Mouse (Mus musculus): Measurements from ENCODE around the gene Lrrc46. TPM values are rescaled to one million over a fixed set of nuclear protein-coding genes. Genes with fewer than 3 reads are reported as not detected.

The Lrrc46 gene
- total and polyA plus RNA-seq, 2 experiments from 2014 or later = 2.4 to 2.7 TPM

- Histone ChIP-seq H3K27me3 (ENCODE audit: insufficient read depth, low read length) (no peaks in the 10 kb centered on the region), H3K9me3 (ENCODE audit: low read length) (no peaks in the 10 kb centered on the region), H3K36me3 (ENCODE audit: insufficient read depth, low read length) (0 out of 2 replicates have a peak, but pooled peaks cover 2% of the 10 kb centered on the region), H3K9ac (replicated peaks; ENCODE audit: low read length, poor library complexity, severe bottlenecking) (no peak overlapping the region), H3K4me1 (ENCODE audit: insufficient read depth, low read length) (no peaks in the 10 kb centered on the region; the same call in 1 of the 2 replicates), H3K4me3 (ENCODE audit: low read depth, low read length) (no peak overlapping the region), H3K4me2 (ENCODE audit: low read depth, low read length, poor library complexity, severe bottlenecking) (no peak overlapping the region), H3K27ac (ENCODE audit: low read depth, low read length) (no peak overlapping the region)
- ATAC-seq (ENCODE audit: low FRiP score) (no peak), DNase-seq (ENCODE audit: low spot score) (no peak)
- no peak for TF ChIP-seq CTCF (IDR thresholded peaks at IDR 0.05)
- WGBS = 97% methylated on average over 4 of the region's 4 CpGs
Measured at GRCm38 (mm10) chr11:97032499-97032898, 8.7 kb downstream of the Lrrc46 start.

DNA sequence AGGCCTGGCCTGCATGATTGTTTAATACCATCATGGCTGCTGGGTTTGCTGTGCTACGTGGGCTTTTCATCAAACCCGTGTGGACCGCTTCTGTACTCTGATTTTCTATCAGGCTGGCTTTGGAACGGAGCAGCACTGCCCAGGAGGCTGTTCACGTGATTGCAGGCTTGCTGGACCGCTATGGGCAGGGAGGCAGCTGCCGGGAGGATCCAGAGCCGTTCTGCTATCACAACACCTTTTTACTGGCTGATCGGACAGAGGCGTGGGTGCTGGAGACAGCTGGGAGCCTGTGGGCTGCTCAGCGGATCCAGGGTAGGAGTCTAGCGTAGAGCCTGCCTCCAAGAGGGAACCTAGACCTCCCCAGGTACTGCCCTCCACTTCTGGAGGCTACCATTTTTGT, 9.2 kb downstream of the Lrrc46 start:
- Histone ChIP-seq H3K27me3 (ENCODE audit: insufficient read depth, low read length) (no peaks in the 10 kb centered on the region), H3K27ac (ENCODE audit: low read depth, low read length) (no peak overlapping the region), H3K4me1 (ENCODE audit: insufficient read depth, low read length) (no peaks in the 10 kb centered on the region; the same call in 1 of the 2 replicates), H3K9me3 (ENCODE audit: low read length) (no peaks in the 10 kb centered on the region), H3K4me3 (ENCODE audit: low read depth, low read length) (no peak overlapping the region), H3K4me2 (ENCODE audit: low read depth, low read length, poor library complexity, severe bottlenecking) (no peak overlapping the region), H3K9ac (replicated peaks; ENCODE audit: low read length, poor library complexity, severe bottlenecking) (no peak overlapping the region), H3K36me3 (ENCODE audit: insufficient read depth, low read length) (0 out of 2 replicates have a peak, but pooled peaks cover 2% of the 10 kb centered on the region)
- ATAC-seq (ENCODE audit: low FRiP score) (no peak), DNase-seq (ENCODE audit: low spot score) (no peak)
- TF ChIP-seq CTCF (IDR thresholded peaks at IDR 0.05) = no peak
- 86% methylated on average over 12 of the region's 12 CpGs for WGBS

DNA sequence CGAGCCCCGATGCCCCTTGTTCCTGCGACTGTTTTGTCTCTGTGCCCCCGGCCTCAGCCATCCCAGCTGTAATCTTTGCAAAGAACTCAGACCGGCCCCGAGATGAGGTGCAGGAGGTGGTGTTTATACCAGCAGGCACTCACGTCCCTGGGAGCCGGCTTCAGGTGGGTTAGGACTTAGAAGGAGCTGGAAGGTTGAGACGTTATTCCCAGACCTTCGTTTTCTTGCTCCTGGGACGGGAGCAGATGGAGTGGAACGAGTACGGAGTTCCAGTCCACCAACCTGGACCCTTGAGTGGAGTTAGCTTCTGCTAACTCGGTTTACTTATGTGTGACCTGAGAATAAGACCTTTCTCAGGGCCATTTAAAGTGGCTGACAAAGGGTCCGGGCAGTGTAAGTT, 10.8 kb downstream of the Lrrc46 start:
- H3K27me3 ChIP-seq (ENCODE audit: insufficient read depth, low read length) = peaks cover 3% of the 10 kb centered on the region; the same call in 1 of the 2 replicates
- H3K4me1 ChIP-seq (ENCODE audit: insufficient read depth, low read length) = no peaks in the 10 kb centered on the region; the same call in 1 of the 2 replicates
- H3K27ac ChIP-seq (ENCODE audit: low read depth, low read length) = 0 out of 2 replicates have a peak overlapping the region, but pooled peaks have one; percentile 18
- peak overlapping the region; percentile 67; the same call in 1 of the 2 replicates for H3K9ac ChIP-seq (replicated peaks; ENCODE audit: low read length, poor library complexity, severe bottlenecking)
- 0 out of 2 replicates have a peak, but pooled peaks cover 2% of the 10 kb centered on the region for H3K36me3 ChIP-seq (ENCODE audit: insufficient read depth, low read length)
- peak overlapping the region; percentile 63 for H3K4me3 ChIP-seq (ENCODE audit: low read depth, low read length)
- WGBS = 22% methylated on average over 15 of the region's 15 CpGs
- no peak for TF ChIP-seq CTCF (IDR thresholded peaks at IDR 0.05)
- H3K4me2 ChIP-seq (ENCODE audit: low read depth, low read length, poor library complexity, severe bottlenecking) = peak overlapping the region; percentile 85
- no peak for ATAC-seq (ENCODE audit: low FRiP score)
- H3K9me3 ChIP-seq (ENCODE audit: low read length) = no peaks in the 10 kb centered on the region
- DNase-seq (ENCODE audit: low spot score) = no peak

DNA sequence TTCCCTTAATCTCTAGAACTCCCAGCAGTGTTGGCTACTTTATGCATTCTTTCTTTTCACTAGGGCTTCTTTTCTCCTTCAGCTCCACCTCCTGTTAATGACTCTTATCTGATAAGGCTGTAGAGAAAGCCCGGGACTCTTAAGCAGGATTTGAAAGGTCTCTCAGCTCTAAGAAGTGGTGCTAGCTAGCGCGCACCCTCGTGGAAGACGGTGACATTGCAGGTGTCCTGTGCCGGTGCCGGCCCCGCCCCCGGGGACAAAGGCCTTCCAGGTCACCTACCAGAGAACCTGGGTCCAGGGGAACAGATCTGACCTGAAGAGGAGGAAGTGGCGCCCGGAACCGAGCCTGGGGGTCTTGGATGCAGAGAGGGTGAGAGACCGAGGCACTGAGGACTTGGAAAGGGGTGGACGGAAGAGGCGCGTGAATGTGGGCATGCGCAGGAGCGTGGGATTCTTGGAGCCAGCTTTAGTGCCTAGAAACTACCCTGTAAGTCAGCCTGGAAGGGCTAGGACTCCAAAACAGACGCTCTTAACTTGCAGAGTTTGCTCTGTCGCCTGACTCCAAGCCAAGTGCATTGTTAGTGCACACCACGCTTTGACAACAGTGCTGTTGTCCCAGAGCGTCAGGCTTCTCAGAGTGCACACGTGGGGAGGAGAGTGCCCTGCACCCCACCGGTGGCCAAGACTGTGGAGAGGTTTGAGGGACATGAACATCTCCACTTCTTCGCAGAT, 11.4 kb downstream of the Lrrc46 start, which contains the start of gene Scrn2:
TSS of gene Scrn2 (plus strand) at position 253 of the 732 bp plus-strand sequence.
- Histone ChIP-seq H3K27me3 (ENCODE audit: insufficient read depth, low read length) (peaks cover 9% of the 10 kb centered on the region; the same call in 1 of the 2 replicates), H3K9me3 (ENCODE audit: low read length) (no peaks in the 10 kb centered on the region), H3K36me3 (ENCODE audit: insufficient read depth, low read length) (0 out of 2 replicates have a peak, but pooled peaks cover 2% of the 10 kb centered on the region), H3K4me3 (ENCODE audit: low read depth, low read length) (peak within 1 kb of the TSS; percentile 63), H3K9ac (replicated peaks; ENCODE audit: low read length, poor library complexity, severe bottlenecking) (peak within 1 kb of the TSS; percentile 67), H3K4me1 (ENCODE audit: insufficient read depth, low read length) (no peaks in the 10 kb centered on the region; the same call in 1 of the 2 replicates), H3K27ac (ENCODE audit: low read depth, low read length) (peak within 1 kb of the TSS; percentile 69), H3K4me2 (ENCODE audit: low read depth, low read length, poor library complexity, severe bottlenecking) (peak within 1 kb of the TSS; percentile 85)
- ATAC-seq (ENCODE audit: low FRiP score) (peak; percentile 55; the same call in 1 of the 2 replicates), DNase-seq (ENCODE audit: low spot score) (peak; percentile 86)
- 0% methylated on average over 25 of the region's 25 CpGs for WGBS
- peak; percentile 90 for TF ChIP-seq CTCF (IDR thresholded peaks at IDR 0.05)

DNA sequence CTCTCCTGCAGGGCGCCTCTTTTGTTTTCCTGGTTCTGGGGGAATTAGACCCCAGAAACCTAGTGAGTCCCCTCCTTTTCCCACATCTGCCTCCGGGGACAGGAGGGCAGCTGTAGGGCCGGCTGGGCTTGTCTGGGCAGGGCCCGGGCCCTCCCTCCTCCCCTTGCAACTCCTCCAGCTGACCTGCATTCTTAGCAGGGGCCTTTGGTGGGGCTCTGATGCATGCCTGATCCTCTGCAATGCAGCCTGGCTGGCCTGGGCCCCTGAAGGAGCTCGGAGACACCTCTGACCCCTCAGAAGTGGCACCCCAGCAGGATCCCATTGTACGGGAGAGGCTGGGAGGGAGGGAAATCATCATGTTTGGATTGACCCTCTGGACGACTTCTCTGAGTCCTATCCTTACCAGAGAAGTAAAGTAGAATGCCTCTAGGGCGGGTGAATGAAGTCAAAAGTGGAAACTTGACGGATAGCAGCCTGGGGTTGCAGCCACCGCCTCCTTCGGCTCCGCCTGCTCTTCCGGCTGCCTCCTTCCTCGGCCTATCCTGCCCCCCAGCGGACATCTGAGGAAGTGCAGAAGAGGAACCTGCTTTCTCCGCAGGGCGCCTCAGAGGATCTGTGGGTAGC, 15.4 kb downstream of the Lrrc46 start:
- no peaks in the 10 kb centered on the region for H3K9me3 ChIP-seq (ENCODE audit: low read length)
- H3K4me3 ChIP-seq (ENCODE audit: low read depth, low read length) = no peak overlapping the region
- DNase-seq (ENCODE audit: low spot score) (peak; percentile 83), ATAC-seq (ENCODE audit: low FRiP score) (peak; percentile 50; the same call in 1 of the 2 replicates)
- no peak overlapping the region for H3K27ac ChIP-seq (ENCODE audit: low read depth, low read length)
- H3K9ac ChIP-seq (replicated peaks; ENCODE audit: low read length, poor library complexity, severe bottlenecking) = no peak overlapping the region
- H3K4me1 ChIP-seq (ENCODE audit: insufficient read depth, low read length) = no peaks in the 10 kb centered on the region; the same call in 1 of the 2 replicates
- WGBS = 2% methylated on average over 17 of the region's 17 CpGs
- peak; percentile 97 for TF ChIP-seq CTCF (IDR thresholded peaks at IDR 0.05)
- H3K36me3 ChIP-seq (ENCODE audit: insufficient read depth, low read length) = no peaks in the 10 kb centered on the region
- peaks cover 48% of the 10 kb centered on the region for H3K27me3 ChIP-seq (ENCODE audit: insufficient read depth, low read length)
- peak overlapping the region; percentile 37 for H3K4me2 ChIP-seq (ENCODE audit: low read depth, low read length, poor library complexity, severe bottlenecking)
